Mouse (Mus musculus) hematopoietic stem cell, adult 5-6 weeks (primary cell): ENCODE data around the gene Hsd3b4. TPM values are rescaled to one million over a fixed set of nuclear protein-coding genes. Genes with fewer than 3 reads are reported as not detected.
"Not testable (repeated sequence)": the region's sequence is repeated elsewhere in the genome, so short reads cannot be mapped to it uniquely, and the experiment has no call there.

Experiments used
- ATAC-seq, 2 experiments: fragments of 125-278 bp in 1 of 2; replicated peaks in 1 of 2; 2 replicates each; pipeline ENCODE4 v1.8.0; 2016 to 2017; ENCODE audit warnings: inconsistent platforms in 2 of 2, mild to moderate bottlenecking in 2 of 2, moderate number of reproducible peaks in 2 of 2, low read depth in 1 of 2, moderate TSS enrichment in 1 of 2; ENCODE audit not compliant: low FRiP score in 2 of 2, poor library complexity in 2 of 2, severe bottlenecking in 2 of 2, insufficient read depth in 1 of 2, low TSS enrichment in 1 of 2
- total RNA-seq: library from RNA; stranded (forward); fragments of 172-1452, 232-1000 nt; gene quantifications from 2 replicates; pipeline ENCODE4 v1.2.3, GENCODE M21; 2017

The Hsd3b4 gene
- total RNA-seq: not detected in 2 replicates

DNA sequence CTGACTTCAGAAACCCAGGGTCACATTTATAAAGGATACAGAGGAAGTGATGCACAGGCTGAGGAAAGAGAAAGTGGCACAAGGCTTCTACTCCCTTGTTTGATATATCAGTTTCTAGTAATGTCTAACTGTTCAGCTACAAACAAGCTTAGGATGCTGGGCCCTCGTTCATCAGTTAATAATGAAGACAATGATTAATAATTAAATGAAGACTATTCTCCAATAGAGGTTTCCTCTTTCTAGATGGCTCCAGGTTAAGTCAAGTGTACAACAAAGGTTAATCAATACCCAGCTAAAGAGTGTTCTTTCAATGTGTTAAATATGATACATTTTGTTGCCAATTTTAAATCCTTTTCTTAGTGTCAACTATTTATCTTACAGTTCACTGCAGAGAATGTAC is at the start of gene Hsd3b4:
Gene Hsd3b4 (minus strand): TSS at position 101 of the 400 bp plus-strand sequence.
- ATAC-seq: not testable (repeated sequence)

DNA sequence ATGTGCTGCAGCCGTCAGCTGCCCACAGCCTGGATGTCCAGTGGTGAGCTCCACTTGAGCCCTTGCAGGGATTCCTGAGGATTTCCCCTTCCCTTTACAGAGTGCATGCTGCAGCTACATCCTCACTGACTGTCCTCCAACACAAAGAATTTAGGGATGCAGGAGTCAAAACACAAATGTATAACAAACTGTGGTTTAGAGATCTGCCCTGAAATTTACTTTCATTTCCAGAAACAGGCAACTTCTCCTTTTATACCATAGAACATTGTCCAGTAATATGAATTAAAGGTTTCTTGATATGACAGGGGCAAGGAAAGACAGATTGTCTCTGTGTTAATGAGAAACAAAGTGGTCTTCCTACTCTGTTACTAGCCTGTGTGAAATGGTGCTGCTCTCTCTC is 40.5 kb upstream of the Hsd3b4 start:
- ATAC-seq: peak; percentile 25 to 43; a peak in 3 of 4 replicates

- peak; percentile 64 to 78; a peak in 3 of 4 replicates for ATAC-seq
Observed at GRCm38 (mm10) chr3:98550215-98550614, 39.9 kb upstream of the Hsd3b4 start.

GRCm38 (mm10) chr3:98548495-98548894 is 38.2 kb upstream of the Hsd3b4 start:
- ATAC-seq: not testable (repeated sequence)

DNA sequence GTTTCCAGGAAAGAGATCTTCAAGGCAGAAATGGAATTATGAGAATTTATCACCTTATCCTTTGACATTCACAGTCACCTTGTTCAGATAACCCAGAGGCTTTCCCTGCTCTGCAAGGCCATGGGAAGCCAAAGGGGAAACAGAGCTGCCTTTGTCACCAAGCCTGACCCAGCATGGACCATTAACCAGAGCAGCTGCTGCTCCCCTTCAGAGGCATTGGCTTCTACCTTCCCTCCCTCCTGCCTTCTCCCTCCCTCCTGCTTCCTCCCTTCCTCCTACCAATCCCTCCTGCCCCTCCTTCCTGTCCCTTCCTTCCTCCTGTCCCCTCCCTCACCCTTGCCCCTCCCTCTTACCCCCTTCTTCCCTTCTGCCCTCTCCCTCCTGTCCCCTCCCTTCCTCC is 37.3 kb upstream of the Hsd3b4 start:
- not testable (repeated sequence) for ATAC-seq

- ATAC-seq: not testable (repeated sequence)
Observed at GRCm38 (mm10) chr3:98524978-98525377, 14.7 kb upstream of the Hsd3b4 start.

GRCm38 (mm10) chr3:98524552-98524951 is 14.2 kb upstream of the Hsd3b4 start:
- not testable (repeated sequence) for ATAC-seq

DNA sequence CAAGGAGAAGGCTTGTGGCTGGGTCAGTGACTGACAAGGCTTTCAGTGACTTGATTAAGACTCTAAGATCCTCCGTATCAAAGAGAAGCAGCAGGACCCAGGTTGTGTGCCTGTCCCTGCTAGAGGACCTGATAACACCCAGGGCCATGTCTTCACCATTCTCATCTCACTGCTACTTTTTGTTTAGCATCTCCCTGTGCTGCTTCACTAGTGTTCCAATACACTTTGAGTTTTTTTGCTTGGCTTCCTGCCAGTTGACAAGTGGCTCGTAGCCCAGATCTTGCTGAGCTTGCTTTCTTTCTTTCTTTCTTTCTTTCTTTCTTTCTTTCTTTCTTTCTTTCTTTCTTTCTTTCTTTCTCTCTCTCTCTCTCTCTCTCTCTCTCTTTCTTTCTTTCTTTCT is 12.5 kb upstream of the Hsd3b4 start:
- not testable (repeated sequence) for ATAC-seq

DNA sequence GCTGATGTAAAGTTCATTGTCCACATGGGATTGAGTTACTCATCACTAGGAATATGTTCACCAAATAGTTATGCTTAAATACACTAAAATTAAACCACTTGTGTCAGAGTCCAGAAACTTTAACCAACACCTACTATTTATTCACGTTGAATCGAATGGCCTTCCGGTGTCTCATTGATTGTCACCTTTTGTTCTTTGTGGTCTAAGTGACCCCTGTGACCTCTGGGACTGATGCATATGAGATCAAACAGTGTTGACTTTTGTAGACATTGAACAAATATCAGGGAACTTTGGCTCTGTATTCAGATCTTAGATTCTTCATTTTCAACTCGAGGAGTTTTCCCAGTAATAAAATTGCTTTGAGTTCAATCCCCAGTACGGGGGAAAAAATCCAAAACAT is 3.1 kb downstream of the Hsd3b4 start:
- not testable (repeated sequence) for ATAC-seq

DNA sequence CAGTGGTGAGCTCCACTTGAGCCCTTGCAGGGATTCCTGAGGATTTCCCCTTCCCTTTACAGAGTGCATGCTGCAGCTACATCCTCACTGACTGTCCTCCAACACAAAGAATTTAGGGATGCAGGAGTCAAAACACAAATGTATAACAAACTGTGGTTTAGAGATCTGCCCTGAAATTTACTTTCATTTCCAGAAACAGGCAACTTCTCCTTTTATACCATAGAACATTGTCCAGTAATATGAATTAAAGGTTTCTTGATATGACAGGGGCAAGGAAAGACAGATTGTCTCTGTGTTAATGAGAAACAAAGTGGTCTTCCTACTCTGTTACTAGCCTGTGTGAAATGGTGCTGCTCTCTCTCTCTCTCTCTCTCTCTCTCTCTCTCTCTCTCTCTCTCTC is 12.9 kb downstream of the Hsd3b4 start:
- peak; percentile 18 to 58; a peak in 2 of 4 replicates for ATAC-seq

- ATAC-seq: peak; percentile 76 to 77; a peak in 3 of 4 replicates
Observed at GRCm38 (mm10) chr3:98496762-98497161, 13.6 kb downstream of the Hsd3b4 start.

- ATAC-seq: not testable (repeated sequence)
Observed at GRCm38 (mm10) chr3:98495055-98495454, 15.3 kb downstream of the Hsd3b4 start.

GRCm38 (mm10) chr3:98494184-98494583 is 16.1 kb downstream of the Hsd3b4 start:
- ATAC-seq: not testable (repeated sequence)

DNA sequence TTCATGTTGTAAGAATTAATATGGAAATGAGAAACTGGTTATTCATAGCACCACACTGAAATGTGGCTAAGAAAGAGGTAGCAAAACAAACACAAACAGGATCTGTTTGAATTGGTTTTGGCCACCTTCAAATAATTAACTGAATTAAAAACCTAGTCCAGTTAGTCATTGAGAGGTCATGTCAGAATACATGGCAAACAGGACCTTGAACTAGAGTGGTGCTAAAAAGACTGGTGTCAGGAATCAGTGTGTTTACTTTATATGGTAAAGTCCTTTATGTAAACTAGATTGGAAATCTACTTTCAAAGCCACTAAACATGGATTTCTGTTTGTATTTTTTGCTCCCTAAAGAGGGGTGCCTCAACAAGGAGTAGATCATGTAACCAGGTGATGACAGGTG is 38.8 kb downstream of the Hsd3b4 start:
- ATAC-seq: not testable (repeated sequence)

DNA sequence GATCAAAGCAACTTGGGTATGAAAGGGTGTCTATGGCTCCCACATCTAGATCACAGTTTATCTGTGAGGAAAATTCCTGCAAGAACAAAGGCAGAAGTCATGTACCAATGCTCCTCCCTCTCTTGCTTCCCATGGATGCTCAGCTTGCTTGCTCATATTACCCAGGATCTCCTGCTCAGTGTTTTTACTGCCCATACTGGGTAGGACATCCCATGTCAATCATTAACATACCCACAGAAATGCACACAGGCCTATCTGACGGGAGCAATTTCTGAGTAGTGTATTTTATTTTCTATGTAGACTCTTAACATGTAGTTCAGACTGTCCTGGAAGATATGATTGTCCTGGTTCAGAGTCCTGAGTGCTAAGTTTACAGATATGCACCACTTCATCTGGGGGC is 39.3 kb downstream of the Hsd3b4 start:
- ATAC-seq: not testable (repeated sequence)

DNA sequence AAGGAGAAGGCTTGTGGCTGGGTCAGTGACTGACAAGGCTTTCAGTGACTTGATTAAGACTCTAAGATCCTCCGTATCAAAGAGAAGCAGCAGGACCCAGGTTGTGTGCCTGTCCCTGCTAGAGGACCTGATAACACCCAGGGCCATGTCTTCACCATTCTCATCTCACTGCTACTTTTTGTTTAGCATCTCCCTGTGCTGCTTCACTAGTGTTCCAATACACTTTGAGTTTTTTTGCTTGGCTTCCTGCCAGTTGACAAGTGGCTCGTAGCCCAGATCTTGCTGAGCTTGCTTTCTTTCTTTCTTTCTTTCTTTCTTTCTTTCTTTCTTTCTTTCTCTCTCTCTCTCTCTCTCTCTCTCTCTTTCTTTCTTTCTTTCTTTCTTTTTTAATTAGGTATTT is 41.0 kb downstream of the Hsd3b4 start:
- not testable (repeated sequence) for ATAC-seq

- not testable (repeated sequence) for ATAC-seq
Observed at GRCm38 (mm10) chr3:98457026-98457425, 53.3 kb downstream of the Hsd3b4 start, which contains the start of gene Gm4450. Gene Gm4450, minus strand, starts transcription at chr3:98457126.

- ATAC-seq: not testable (repeated sequence)
Observed at GRCm38 (mm10) chr3:98453786-98454185, 56.5 kb downstream of the Hsd3b4 start.
